Mouse (Mus musculus): ENCODE results near the gene Ccl3. TPM values are rescaled to one million over a fixed set of nuclear protein-coding genes. Genes with fewer than 3 reads are reported as not detected.

The Ccl3 gene
- polyA plus RNA-seq, 1 experiment from 2014 or later: 0.91 TPM

GRCm38 (mm10) chr11:83616586-83616985, 32.6 kb downstream of the Ccl3 start:
- H3K4me1 ChIP-seq: no peaks in the 10 kb centered on the region
- no peak overlapping the region for H3K27ac ChIP-seq
- ATAC-seq (replicated peaks; ENCODE audit: low FRiP score): no peak
- no peaks in the 10 kb centered on the region for H3K27me3 ChIP-seq
- H3K36me3 ChIP-seq: no peaks in the 10 kb centered on the region
- no peak overlapping the region for H3K4me2 ChIP-seq
- H3K9ac ChIP-seq: no peak overlapping the region
- no peaks in the 10 kb centered on the region for H3K9me3 ChIP-seq (replicated peaks)
- H3K4me3 ChIP-seq (replicated peaks): no peak overlapping the region
- WGBS: 88% methylated on average over 1 of the region's 1 CpGs

DNA sequence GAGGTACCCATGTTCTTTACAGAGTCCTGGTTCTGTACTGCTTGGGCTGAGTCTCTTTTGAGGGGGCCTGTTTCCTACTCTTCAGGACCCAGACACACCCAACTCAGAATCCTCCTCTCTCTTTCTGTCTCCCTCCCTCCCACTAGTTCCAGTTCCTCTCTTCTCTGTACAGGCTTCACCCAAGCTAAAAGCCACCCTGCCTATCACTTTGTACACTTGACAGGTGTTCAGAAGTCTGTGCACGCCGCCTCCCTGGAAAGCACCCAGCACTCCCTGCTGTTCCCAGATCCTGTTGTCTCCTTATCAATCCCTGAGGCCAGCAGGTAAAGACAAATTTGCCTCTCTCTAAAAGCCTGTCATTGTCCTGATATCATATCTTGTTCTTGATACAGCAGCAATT, 38.3 kb downstream of the Ccl3 start:
- WGBS: 79% methylated on average over 2 of the region's 2 CpGs
- no peak overlapping the region for H3K4me2 ChIP-seq

DNA sequence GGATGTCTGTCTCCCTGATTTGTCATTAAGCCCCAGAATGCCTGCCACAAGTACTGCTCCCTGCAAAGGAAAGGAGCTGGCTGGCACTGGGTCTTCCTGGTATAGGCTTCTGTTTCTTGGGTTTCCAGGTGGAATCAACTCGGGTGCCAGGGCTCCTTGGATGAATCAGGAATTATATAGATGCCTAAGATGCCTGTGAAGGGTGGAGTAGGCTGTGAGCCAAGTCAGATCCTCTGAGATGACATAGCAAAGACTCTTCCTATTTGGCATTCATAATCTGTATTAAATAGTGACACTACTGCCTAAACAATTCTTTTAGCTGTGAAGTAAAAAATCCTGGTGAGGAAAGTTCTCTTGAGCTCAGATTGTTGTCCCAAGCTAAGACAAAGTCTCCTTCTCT, 42.8 kb downstream of the Ccl3 start:
- Histone ChIP-seq H3K9ac (no peak overlapping the region), H3K9me3 (replicated peaks) (no peaks in the 10 kb centered on the region), H3K4me3 (replicated peaks) (no peak overlapping the region), H3K4me1 (no peaks in the 10 kb centered on the region), H3K27me3 (no peaks in the 10 kb centered on the region), H3K4me2 (no peak overlapping the region), H3K27ac (no peak overlapping the region), H3K36me3 (no peaks in the 10 kb centered on the region)
- 56% methylated on average over 1 of the region's 1 CpGs for WGBS
- ATAC-seq (replicated peaks; ENCODE audit: low FRiP score): no peak

More for the DNA sequence above, 38.3 kb downstream of the Ccl3 start:
- H3K9me3 ChIP-seq (replicated peaks): no peaks in the 10 kb centered on the region
- H3K36me3 ChIP-seq: no peaks in the 10 kb centered on the region
- H3K9ac ChIP-seq: no peak overlapping the region
- H3K27ac ChIP-seq: no peak overlapping the region
- no peak for ATAC-seq (replicated peaks; ENCODE audit: low FRiP score)
- H3K4me1 ChIP-seq: no peaks in the 10 kb centered on the region
- no peak overlapping the region for H3K4me3 ChIP-seq (replicated peaks)
- no peaks in the 10 kb centered on the region for H3K27me3 ChIP-seq

GRCm38 (mm10) chr11:83605535-83605934, 43.6 kb downstream of the Ccl3 start:
- H3K4me3 ChIP-seq (replicated peaks): no peak overlapping the region

GRCm38 (mm10) chr11:83604698-83605097, 44.5 kb downstream of the Ccl3 start:
- H3K27ac ChIP-seq: no peak overlapping the region
- ATAC-seq (replicated peaks; ENCODE audit: low FRiP score): no peak
- no peaks in the 10 kb centered on the region for H3K4me1 ChIP-seq
- WGBS: 89% methylated on average over 4 of the region's 4 CpGs
- no peaks in the 10 kb centered on the region for H3K36me3 ChIP-seq
- H3K27me3 ChIP-seq: no peaks in the 10 kb centered on the region
- no peak overlapping the region for H3K4me2 ChIP-seq
- no peaks in the 10 kb centered on the region for H3K9me3 ChIP-seq (replicated peaks)
- H3K4me3 ChIP-seq (replicated peaks): no peak overlapping the region
- no peak overlapping the region for H3K9ac ChIP-seq

More at GRCm38 (mm10) chr11:83605535-83605934, 43.6 kb downstream of the Ccl3 start:
- Histone ChIP-seq H3K27ac (no peak overlapping the region), H3K9me3 (replicated peaks) (no peaks in the 10 kb centered on the region), H3K4me1 (no peaks in the 10 kb centered on the region), H3K36me3 (no peaks in the 10 kb centered on the region), H3K27me3 (no peaks in the 10 kb centered on the region), H3K9ac (no peak overlapping the region), H3K4me2 (no peak overlapping the region)
- no peak for ATAC-seq (replicated peaks; ENCODE audit: low FRiP score)
- WGBS: 87% methylated on average over 3 of the region's 3 CpGs

DNA sequence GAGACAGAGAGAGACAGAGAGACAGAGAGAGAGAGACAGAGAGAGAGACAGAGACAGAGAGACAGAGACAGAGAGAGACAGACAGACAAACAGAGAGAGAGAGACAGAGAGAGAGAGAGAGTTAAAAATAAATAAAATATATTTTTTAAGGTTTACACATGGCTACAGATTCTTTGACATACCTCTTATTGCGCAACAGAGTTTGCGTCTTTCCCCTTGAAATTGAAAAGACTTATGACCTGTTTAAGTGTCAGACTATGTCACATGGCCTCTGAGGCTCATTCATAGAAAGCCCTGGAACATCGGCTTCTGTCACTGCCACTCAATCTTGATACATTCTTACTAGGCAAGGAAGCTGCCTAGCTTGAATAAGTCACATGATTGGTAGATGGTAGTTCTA, 45.8 kb downstream of the Ccl3 start:
- Histone ChIP-seq H3K9ac (no peak overlapping the region), H3K27me3 (no peaks in the 10 kb centered on the region), H3K36me3 (no peaks in the 10 kb centered on the region), H3K4me3 (replicated peaks) (no peak overlapping the region), H3K4me1 (no peaks in the 10 kb centered on the region), H3K4me2 (no peak overlapping the region), H3K9me3 (replicated peaks) (no peaks in the 10 kb centered on the region), H3K27ac (no peak overlapping the region)
- 89% methylated on average over 3 of the region's 3 CpGs for WGBS
- no peak for ATAC-seq (replicated peaks; ENCODE audit: low FRiP score)

- ATAC-seq (replicated peaks; ENCODE audit: low FRiP score): no peak
- H3K27me3 ChIP-seq: no peaks in the 10 kb centered on the region
- no peak overlapping the region for H3K27ac ChIP-seq
- no peaks in the 10 kb centered on the region for H3K36me3 ChIP-seq
- no peaks in the 10 kb centered on the region for H3K4me1 ChIP-seq
- H3K4me3 ChIP-seq (replicated peaks): no peak overlapping the region
- H3K4me2 ChIP-seq: no peak overlapping the region
- no peaks in the 10 kb centered on the region for H3K9me3 ChIP-seq (replicated peaks)
- H3K9ac ChIP-seq: no peak overlapping the region
- 42% methylated on average over 2 of the region's 2 CpGs for WGBS
Measured at GRCm38 (mm10) chr11:83600576-83600975, 48.6 kb downstream of the Ccl3 start.

GRCm38 (mm10) chr11:83598991-83599390, 50.2 kb downstream of the Ccl3 start:
- 65% methylated on average over 3 of the region's 3 CpGs for WGBS
- no peaks in the 10 kb centered on the region for H3K36me3 ChIP-seq
- no peak for ATAC-seq (replicated peaks; ENCODE audit: low FRiP score)

GRCm38 (mm10) chr11:83598207-83598837, 50.8 kb downstream of the Ccl3 start:
- no peaks in the 10 kb centered on the region for H3K9me3 ChIP-seq (replicated peaks)
- no peaks in the 10 kb centered on the region for H3K4me1 ChIP-seq
- no peaks in the 10 kb centered on the region for H3K27me3 ChIP-seq
- no peaks in the 10 kb centered on the region for H3K36me3 ChIP-seq
- ATAC-seq (replicated peaks; ENCODE audit: low FRiP score): no peak
- H3K9ac ChIP-seq: no peak overlapping the region
- no peak overlapping the region for H3K4me2 ChIP-seq
- H3K27ac ChIP-seq: no peak overlapping the region
- WGBS: 75% methylated on average over 3 of the region's 3 CpGs
- H3K4me3 ChIP-seq (replicated peaks): no peak overlapping the region

More at GRCm38 (mm10) chr11:83598991-83599390, 50.2 kb downstream of the Ccl3 start:
- Histone ChIP-seq H3K4me2 (no peak overlapping the region), H3K27me3 (no peaks in the 10 kb centered on the region), H3K4me3 (replicated peaks) (no peak overlapping the region), H3K27ac (no peak overlapping the region), H3K9me3 (replicated peaks) (no peaks in the 10 kb centered on the region), H3K9ac (no peak overlapping the region), H3K4me1 (no peaks in the 10 kb centered on the region)

Other genes with a start within 250 kb of the Ccl3 start
- 1.0 and 1.6 TPM in 2 replicates for gene Rasl10b, start 240.2 kb downstream of the Ccl3 start, polyA plus RNA-seq (2015; fragmentation: Nextera tagmentation; extraction: Ambion mirVana)
- gene Gas2l2, start 219.9 kb downstream of the Ccl3 start, polyA plus RNA-seq (2015; fragmentation: Nextera tagmentation; extraction: Ambion mirVana): not detected in 2 replicates
- 0.35 TPM in 1 of 2 replicates, not detected in the other for gene 1700020L24Rik, start 211.7 kb downstream of the Ccl3 start, polyA plus RNA-seq (2015; fragmentation: Nextera tagmentation; extraction: Ambion mirVana)
- 1.3 and 1.4 TPM in 2 replicates for gene Mmp28, start 186.3 kb downstream of the Ccl3 start, polyA plus RNA-seq (2015; fragmentation: Nextera tagmentation; extraction: Ambion mirVana)
- gene Taf15, start 176.3 kb downstream of the Ccl3 start, polyA plus RNA-seq (2015; fragmentation: Nextera tagmentation; extraction: Ambion mirVana): 13.6 and 17.1 TPM in 2 replicates
- gene Heatr9, start 127.2 kb downstream of the Ccl3 start, polyA plus RNA-seq (2015; fragmentation: Nextera tagmentation; extraction: Ambion mirVana): not detected in 2 replicates
- not detected in 2 replicates for gene Ccl5, start 118.8 kb downstream of the Ccl3 start, polyA plus RNA-seq (2015; fragmentation: Nextera tagmentation; extraction: Ambion mirVana)
- gene Ccl9, start 70.7 kb downstream of the Ccl3 start, polyA plus RNA-seq (2015; fragmentation: Nextera tagmentation; extraction: Ambion mirVana): 4.7 and 6.1 TPM in 2 replicates
- 3.9 and 8.3 TPM in 2 replicates for gene Ccl6, start 56.3 kb downstream of the Ccl3 start, polyA plus RNA-seq (2015; fragmentation: Nextera tagmentation; extraction: Ambion mirVana)
- not detected in 2 replicates for gene Rpl9-ps1, start 3.7 kb downstream of the Ccl3 start, polyA plus RNA-seq (2015; fragmentation: Nextera tagmentation; extraction: Ambion mirVana)
- 0.34 and 0.71 TPM in 2 replicates for gene Ccl4, start 13.2 kb upstream of the Ccl3 start, polyA plus RNA-seq (2015; fragmentation: Nextera tagmentation; extraction: Ambion mirVana)
- 2.2 and 3.3 TPM in 2 replicates for gene Wfdc17, start 54.6 kb upstream of the Ccl3 start, polyA plus RNA-seq (2015; fragmentation: Nextera tagmentation; extraction: Ambion mirVana)
- 0.44 and 0.94 TPM in 2 replicates for gene Wfdc18, start 59.7 kb upstream of the Ccl3 start, polyA plus RNA-seq (2015; fragmentation: Nextera tagmentation; extraction: Ambion mirVana)
- gene Wfdc21, start 97.6 kb upstream of the Ccl3 start, polyA plus RNA-seq (2015; fragmentation: Nextera tagmentation; extraction: Ambion mirVana): 1.0 and 1.4 TPM in 2 replicates
- gene Heatr6, start 104.3 kb upstream of the Ccl3 start, polyA plus RNA-seq (2015; fragmentation: Nextera tagmentation; extraction: Ambion mirVana): 22.7 and 25.2 TPM in 2 replicates
- gene Hnf1b, start 200.7 kb upstream of the Ccl3 start, polyA plus RNA-seq (2015; fragmentation: Nextera tagmentation; extraction: Ambion mirVana): 78.5 and 83.3 TPM in 2 replicates

Data from kidney, embryonic 15.5 days (tissue).